Mouse (Mus musculus) kidney, postnatal 14 days (tissue): Measurements from ENCODE around the gene Rai14.

Experiments
- DNase-seq: peaks from one replicate; pipeline ENCODE4 v3.0.0; 2022; ENCODE audit warnings: mixed read lengths

Gene Rai14

DNA sequence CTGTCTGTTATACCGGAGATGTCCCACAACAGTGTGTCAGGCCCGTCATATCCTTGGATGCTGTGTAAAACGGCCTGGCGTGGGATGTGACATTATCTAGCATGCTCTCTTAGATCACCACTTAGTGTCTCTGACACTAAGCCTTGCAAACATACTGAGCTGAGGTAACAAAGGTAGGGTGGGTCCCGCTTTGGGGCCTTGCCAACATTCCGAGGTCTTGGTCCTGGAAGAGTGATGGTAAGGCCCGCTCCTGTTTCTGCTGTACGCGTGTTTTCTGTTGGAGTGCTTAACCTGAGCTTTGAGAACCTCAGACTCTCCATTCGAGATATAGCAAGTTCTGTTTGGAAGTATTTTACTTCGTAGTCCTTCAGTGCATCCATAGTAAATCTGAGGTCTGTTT is 5.8 kb upstream of the Rai14 start:
- no peak for DNase-seq

DNA sequence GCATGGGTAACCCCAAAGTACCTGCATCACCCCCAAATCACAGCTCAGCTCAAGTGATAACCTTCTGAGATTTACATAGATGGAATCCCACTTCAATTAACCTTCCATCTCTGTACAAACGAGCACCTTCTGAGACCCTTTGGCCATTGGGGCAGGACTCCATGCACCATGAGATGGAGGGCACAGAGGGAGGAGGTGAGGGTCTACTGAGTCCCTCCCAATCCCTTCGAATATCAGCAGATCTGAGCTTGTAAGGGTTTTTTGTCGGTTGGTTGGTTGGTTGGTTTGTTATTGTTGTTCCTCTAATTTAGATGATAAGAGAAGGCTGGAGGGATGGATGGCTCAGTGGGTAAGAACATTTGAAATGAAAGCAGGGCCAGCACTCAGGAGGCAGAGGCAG is 5.1 kb upstream of the Rai14 start:
- no peak for DNase-seq

DNA sequence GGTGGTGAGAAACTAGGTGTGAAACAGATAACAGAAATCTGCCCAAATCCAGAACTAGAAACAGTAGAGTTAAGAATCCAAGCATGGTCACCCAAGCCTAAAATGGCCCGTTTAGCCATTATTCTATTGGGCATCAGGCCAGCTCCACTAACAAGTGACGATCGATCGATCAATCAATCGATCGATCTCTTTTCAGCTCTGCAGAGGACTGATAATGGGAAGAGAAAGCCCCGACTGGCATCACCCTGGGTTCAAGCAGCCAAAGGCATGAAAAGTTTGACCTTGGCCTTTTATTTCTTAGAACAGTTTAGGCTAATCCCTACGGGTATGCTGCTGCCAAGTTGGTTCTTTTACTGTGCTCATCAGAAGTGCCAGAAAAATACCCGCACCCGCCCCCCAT is 4.3 kb upstream of the Rai14 start:
- no peak for DNase-seq

DNA sequence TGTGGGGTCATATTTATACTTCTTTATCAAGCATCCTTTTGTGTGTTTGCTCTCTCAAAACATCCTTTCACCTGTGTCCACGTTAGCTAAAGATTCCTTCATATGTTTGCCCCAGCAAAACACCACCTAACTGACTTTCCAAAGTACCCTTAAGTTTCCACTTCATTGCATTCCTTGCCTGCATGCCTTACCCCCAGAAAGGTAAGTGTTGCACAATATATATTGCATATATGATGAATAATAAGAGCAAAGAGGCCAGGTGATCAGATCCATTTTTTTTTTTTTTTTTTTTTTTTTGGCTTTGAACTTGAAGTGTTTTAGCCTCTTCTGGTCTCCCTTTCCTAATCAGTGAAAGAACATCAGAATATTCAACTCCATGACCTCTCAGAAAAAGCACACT is 2.9 kb upstream of the Rai14 start:
- no peak for DNase-seq

DNA sequence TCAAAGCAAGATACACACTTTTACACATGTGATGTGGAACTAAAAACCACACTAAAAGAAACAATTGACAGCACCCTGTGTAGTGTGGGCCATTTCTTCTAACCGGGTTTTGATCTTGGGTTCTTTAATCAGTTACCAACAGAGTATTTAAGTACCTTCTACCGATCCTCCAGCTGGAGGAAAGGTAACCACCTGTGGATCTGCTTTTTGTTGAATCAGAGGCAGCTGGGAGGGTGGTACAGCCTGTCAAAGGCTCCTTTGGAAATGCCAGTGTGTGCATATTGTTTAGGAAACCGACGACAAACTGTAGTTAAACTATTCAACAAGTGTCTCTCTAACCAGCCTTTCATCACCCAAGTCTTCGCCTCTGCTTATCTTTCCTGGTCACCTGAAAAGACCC is 1.5 kb upstream of the Rai14 start:
- DNase-seq: no peak

DNA sequence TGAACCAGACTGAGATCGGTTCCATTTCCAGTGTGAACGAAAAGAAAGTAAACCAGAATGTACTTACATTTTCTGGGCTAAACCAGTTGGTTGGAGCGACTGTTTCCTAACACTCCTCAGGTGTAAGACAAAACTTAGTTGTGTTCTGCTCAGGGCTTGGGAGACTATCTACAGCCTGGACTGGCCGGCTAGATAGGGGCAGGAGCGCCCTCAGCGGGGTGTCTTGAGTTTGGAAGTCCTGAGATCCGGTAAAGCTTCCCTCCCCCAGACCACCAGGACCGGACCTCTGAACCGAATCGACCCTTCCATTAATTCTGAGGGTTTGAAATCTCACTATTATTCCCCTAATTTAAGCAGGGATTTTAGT is 698 bp upstream of the Rai14 start:
- peak; percentile 73 for DNase-seq

DNA sequence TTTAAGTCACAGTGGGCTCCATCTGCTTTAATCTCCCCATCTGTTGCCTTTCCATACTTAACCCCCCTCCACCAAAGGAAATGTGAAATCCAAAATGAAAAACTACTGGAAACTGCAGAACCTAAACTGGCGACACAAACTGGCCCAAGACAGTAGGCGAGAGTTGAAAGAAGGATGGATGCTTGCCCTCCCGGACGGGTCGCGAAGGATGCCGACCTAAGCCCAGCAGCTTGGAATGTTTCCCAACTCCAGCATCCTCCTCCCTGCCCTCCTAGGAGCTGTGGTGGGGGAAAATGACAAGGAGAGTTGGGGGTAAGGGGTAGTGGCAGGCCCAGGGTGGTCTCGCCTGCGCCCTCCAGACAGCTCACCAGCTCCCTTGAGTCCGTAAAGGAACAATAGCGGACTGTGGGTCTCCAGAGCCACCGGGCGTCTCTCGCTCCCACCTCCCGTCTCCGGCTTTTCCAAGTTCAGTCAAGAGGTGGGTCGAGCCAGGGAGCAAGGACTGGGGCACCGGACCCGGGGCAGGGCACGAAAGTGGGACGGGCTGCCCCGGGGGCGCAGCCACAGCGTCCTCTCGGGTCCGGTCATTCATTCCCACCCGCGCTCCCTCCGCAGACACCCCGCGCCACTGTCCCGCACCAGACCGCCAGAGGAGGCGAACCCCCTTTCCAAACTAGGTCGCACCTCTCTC is 653 bp downstream of the Rai14 start:
- DNase-seq: peak; percentile 46

DNA sequence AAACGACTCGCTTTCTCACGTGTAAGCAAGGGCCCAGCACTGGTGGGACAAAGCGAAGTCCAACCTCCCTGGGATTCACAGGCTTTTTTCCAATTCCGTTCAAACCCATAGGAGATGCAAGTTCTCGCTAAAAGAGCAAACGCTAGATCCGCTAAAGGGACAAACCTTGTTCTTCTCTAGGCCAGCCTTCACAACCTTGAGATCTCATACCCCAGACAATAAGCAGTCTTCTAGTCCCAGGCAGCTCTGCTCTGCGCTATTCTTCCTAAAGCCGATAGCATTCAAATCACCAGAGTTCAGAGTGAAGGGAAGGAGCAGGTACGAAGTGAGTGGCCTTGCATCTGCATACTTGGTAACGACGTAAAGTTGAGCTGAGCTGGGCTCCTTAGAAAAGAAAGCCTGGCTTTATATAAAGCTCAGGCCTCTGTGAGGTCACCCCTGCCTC is 1.2 kb downstream of the Rai14 start:
- peak; percentile 16 for DNase-seq

DNA sequence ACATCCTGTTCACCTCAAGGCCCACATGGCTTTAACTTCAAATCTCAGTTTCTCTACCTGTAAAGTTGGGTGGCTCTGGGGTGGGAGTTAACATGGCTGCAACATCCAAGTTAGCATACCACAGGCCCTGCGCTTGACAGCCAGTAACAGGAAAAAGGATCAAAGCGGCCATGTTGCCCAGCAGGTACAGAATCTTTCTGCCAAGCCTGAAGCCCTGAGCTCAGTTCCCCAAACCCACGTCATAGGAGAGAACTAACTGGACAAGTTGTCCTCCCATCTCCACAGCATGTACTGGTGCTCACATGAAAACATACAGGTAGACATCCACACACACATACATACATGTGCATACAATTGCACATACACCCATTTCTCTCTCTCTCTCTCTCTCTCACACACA is 2.1 kb downstream of the Rai14 start:
- DNase-seq: no peak

DNA sequence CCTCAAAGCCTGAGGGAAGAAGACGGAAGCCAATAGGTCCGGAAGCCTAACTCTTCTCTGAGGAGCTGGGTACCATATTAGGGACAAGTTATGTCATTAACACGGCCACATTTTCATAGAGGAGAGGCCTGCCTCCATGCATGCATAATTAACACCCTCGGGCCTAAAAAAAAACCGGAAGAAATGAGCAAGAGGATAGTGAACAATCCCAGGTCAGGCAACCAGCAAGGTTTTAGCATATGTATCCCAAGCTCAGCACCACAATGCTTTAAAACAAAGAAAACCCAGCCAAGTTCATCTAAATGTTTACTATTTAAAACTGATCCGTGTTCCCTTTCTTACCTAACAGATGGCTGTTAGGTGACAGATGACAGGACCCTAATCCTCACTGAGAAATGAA is 3.2 kb downstream of the Rai14 start:
- no peak for DNase-seq

DNA sequence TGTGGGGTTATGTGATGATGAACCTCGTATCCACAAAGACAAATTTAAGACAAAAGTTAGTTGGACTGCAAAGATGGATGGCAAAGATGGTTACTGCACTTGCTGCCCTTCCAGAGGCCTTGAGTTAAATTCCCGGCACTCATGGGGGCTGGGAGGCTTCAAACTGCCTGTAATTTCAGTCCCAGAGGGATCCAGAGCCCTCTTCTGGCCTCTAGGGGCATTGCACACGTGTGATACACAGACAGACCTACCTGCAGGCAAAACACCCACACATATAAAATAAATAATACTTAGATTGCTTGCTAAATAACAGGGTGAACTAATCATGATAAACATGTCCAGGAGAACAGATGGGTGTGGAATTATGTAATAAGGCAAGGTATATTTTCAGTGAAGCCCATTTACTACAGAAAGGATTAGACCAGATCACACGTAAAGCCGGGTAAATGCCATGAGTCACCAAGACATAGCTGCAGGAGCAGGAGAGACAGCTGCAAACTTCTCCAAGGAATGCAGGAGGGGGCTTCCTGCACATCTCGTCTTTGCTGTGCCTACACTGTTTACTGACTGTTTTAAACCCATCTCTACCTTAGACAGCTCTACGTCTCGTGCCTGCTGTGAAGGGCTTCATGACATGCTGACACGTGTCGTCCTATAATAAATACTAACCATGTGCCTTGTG is 5.7 kb downstream of the Rai14 start:
- no peak for DNase-seq

DNA sequence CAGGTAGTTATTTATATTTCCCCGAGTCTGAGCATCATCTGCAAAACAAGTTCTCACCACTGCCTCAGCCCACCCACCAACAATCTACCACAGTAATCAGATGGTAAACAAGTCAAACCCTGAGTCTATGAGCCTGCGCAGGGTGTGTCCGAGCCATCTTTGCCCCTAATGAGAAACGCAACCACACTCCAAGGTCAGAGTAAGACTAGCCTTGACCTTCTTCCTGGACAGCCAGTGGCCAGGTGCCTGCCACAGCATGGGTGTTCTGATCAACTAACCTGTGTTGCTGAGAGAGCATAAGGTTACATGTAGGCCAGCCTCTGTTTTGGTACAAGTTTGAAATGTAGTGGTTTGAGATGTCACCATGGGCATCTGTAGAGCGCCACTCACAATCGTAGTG is 7.3 kb downstream of the Rai14 start:
- DNase-seq: no peak

DNA sequence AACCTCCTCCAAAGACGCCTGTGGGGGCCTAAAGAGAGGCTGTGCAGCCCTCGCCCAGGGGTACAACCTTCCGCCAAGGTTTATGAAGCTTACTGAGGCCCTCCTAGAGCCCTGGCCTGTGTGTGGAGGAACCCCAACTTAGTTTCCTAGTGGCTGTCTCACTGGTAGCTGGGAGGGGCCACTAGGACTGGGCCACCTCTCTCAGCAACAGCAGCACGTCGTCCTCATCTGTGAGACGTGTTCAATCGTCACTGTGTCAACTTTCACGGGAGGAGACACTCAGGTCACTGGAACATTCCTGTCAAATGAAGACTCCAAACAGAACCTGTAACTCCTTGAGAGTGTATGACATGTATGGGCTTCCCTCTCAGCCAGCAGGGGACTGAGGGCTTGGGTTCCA is 8.0 kb downstream of the Rai14 start:
- DNase-seq: no peak

DNA sequence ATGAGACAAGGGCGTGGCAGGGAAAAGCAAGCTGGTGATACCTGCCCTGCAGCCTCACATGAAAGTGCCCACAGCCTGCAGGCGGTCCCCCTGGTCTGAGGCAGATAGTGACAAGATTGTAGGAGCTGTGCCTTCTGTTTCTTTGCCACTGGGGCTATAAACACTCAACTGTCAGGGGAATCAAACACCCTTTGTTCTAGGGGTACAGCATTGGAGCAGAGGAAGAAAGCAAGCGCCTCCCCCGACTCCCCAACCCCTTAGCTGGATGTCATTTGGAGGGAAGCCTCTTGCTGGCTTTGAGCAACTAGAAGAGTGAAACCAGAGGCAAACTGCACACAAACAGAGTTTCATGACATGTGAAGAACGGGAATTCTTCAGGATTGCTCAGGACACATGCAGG is 8.7 kb downstream of the Rai14 start:
- DNase-seq: no peak

DNA sequence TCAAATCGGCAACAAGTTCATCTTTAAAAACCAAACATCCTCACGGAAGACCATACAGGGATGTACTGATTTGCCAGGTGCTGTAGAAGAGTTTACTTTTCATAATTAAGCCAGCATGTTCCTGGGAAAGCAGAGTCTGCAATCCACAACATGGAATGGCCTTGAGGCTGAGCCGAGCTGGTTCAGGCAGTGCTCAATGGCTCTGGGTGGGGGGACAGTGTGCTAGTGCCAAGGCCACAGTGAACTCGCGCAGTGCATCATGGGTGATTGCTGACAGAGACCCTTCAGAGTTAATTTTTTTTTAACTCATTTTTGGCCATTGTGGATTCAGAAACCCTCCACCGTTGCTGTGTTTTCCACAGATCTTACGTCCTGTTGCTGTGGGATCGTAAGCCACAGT is 10.1 kb downstream of the Rai14 start:
- no peak for DNase-seq

DNA sequence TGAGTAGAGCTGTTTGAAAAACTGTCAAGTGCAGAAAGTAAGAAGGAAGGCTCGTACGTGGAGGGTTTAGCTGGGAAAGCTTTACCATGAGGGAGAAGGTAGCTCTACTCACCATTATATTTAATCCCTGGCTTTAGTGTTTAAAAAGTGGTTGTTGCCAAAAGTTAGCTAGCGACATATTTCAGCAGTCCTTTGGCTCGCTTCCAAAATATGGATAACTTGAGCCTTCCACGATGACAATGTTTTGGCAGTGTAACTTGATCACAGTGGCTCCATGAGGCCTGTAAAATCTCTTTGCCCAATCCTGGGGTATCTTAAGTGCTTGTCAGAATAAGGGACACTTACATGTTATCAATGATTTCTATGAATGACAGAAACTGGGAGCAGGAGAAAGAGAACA is 12.9 kb downstream of the Rai14 start:
- no peak for DNase-seq

DNA sequence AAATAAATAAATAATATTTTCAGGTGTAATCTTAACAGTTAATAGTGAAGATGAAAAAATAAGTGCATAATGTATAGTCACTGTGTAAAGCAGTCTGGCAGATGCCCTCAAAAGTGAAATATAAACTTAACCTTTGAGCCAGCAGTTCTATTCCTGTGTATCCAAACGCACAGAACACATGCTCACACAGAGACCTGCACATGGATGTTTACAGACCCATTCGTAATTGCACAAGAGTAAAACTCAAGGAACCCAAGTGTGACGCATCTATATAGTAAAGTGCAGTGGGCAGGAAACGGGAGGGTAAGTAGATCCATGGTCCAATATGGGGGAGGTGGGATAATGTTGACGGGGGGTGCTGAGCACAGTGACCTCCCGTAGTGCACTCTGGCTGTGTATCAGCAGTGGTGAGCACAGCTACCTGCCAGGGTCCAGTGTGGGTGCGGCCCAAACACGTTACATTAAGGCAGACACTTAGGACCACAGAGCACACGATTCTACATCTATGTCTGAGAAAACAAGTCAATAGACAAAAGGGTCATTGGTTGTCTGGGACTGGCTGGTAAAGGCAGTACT is 13.4 kb downstream of the Rai14 start:
- DNase-seq: no peak

DNA sequence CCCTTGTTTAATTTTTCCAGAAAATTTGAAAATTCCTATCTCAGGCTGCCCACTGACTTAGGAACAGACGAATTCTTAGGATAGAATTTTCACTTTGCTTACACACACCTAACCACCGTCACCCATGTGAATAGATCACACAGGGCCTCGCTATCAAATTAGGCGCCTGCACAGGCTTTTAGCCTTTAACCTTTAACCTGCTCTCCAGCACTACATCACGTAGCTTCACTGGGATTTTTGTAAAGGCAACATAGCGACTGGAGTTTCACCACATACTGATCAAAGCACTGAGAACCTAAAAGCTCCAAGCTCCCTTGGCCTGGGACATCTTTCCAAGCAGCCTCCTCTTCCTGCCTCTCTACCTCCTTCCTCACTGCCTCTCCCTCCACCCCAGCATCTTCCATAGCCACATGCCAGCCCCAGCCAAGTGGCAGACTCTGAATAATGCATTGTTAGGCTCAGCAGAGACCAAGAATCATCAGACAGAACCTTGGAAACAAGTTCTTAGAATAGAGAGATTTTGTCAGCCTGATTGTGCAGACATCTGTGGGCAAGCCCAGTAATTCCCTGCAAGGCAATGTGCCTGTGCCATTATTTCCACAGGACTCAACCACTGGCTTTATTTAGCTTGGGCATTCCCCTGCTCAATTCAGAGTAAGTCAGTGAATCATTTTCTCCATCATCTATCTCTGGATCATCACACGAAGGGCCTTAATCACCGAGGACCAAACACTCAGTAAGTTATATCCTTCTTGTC is 17.8 kb downstream of the Rai14 start:
- DNase-seq: no peak

DNA sequence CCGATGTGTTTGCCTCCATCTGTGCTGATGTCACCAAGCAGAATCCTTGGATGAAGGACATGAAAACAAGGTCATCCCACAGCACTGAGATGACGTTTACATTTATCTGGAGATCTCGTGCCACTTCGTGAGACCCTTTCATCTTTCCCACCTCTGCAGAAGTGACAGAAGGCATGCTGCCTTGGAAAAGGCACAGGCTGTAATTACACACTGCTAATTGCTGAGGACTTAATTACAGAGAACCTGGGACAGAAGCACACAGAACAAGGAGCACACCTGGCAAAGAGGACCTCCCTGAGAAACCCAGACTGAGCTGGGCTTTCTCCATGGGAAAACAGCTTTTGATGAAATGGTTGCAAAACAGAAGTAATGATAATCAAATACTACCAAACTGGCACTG is 21.8 kb downstream of the Rai14 start:
- DNase-seq: no peak

DNA sequence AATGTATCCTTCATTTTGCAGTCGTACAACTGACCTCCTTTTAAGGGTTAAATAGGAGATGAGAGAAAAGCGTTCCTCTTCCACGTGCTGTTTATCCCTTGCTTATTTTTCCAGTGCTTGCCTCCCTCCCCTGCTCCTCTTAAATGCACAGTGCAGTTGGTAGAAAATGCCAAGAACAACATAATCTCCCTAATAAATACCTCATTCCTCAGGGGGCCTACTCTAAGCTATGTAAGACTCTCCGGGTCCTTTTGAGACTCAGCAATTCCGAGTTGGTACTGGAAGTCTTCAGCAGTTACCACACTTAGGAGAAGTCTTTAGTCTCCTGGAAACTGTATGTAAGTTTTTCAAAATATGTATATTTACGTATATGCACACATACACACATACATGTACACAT is 22.9 kb downstream of the Rai14 start:
- no peak for DNase-seq

DNA sequence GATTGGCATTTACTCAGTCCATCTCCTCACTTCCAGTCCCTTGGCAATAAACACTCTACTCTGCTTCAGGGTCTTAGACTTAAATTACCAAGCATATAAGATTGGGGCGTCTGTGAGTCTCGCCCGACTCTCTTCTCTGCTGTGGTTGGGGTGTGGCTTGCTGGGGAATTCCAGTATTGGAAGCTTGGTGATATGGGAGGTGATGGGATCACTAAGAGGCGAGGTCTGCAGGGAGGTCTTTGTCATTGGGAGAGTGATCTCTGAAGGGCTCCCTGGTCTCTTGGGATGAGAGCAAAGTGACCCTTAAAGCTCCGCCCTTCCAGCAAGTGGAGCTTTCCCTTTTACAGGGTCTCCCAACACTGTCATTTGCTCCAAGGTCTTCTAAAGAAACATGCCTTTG is 23.5 kb downstream of the Rai14 start:
- no peak for DNase-seq

DNA sequence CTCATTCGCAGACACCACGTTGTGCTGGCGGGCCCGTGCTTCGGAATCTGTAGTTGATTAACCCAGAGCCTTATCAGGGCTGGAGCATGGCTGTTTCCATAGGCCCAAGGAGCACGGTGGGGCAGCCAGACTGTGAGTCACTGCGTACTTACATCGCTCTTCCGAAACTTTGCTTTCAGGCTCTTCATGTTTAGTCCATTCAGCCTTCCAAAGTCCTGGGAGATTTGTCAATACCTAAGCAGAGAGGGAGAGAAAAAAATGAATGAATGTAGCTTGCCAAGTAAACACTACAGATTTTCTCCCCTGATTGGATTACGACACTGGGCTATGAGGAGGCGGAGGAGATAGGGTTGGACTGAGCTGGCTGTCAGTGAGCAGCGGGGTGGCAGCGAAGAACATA is 24.2 kb downstream of the Rai14 start:
- no peak for DNase-seq

DNA sequence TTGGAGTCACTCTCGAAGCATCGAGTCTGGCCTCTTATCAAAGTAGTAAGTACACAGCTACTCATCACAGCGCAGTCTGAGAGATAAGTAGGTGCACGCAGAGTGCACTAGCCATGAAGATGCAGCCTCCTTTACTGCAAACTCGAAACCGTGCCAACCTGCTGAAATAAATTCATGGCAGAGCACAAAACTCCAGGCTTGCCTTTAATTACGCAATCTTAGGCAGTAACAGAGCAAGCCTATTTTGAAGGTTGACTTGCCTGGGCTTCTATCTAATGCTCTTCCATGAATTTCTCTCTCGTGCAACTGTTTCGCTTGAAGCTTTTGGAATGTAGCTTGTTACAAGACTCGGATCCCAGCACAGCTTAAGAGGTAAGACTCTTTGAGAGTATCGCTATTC is 25.1 kb downstream of the Rai14 start:
- no peak for DNase-seq

DNA sequence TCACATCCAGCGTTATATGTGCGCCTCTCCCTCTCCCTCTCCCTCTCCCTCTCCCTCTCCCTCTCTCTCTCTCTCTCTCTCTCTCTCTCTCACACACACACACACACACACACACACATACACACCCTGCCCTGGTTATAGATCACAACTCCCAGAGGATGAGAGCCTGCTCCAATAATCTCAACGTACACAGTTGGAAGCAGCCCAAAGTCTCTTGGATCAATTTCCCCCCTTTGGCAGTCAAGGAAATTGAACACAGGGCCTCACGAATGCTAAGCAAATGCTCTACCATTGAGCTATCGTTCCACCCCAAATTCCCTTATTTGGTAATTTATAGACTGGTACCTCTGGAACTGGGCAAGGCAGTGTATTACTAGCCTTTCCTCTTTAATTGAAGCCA is 25.7 kb downstream of the Rai14 start:
- DNase-seq: no peak
